Mouse (Mus musculus) cerebellum, adult 2 months (tissue): ENCODE results near the gene Krt27. TPM values are rescaled to one million over a fixed set of nuclear protein-coding genes. Genes with fewer than 3 reads are reported as not detected.
A peak's percentile ranks its signal among the peaks of the same experiment; 100 is the strongest.

ENCODE experiments used
- DNase-seq, 2 experiments: peaks; one replicate each; pipeline ENCODE4 v3.0.0; 2021
- H3K27ac ChIP-seq: fragments of 200-500 bp; 2 replicates; pipeline ENCODE4 v1.5.1; 2012; ENCODE audit warnings: low read length, control low read depth, inconsistent platforms; ENCODE audit not compliant: insufficient read depth
- H3K27me3 ChIP-seq: fragments of 200-500 bp; 2 replicates; pipeline ENCODE4 v1.6.1; 2012; ENCODE audit warnings: inconsistent platforms, mild to moderate bottlenecking, low read length, moderate library complexity; ENCODE audit not compliant: control insufficient read depth, insufficient read depth
- H3K4me1 ChIP-seq: fragments of 200-500 bp; 2 replicates; pipeline ENCODE4 v1.6.1; 2011; ENCODE audit warnings: low read length; ENCODE audit not compliant: control insufficient read depth, insufficient read depth
- H3K4me3 ChIP-seq: fragments of 200-500 bp; replicated peaks from 2 replicates; pipeline ENCODE3; 2011; ENCODE audit warnings: mild to moderate bottlenecking, low read depth, low read length, control low read depth; ENCODE audit not compliant: insufficient read depth
- CTCF ChIP-seq: fragments of 200-500 bp; IDR thresholded peaks from 2 replicates; pipeline ENCODE4 v1.5.1; 2011; ENCODE audit warnings: low read depth, mild to moderate bottlenecking, control low read depth, low read length, moderate library complexity, borderline replicate concordance; ENCODE audit not compliant: insufficient read depth
- POLR2A ChIP-seq: fragments of 200-500 bp; IDR thresholded peaks from 2 replicates; pipeline ENCODE4 v1.6.1; 2011; ENCODE audit warnings: low read length, control low read depth, borderline replicate concordance; ENCODE audit not compliant: insufficient read depth
- WGBS: fragments of 180-500 bp; shearing (Covaris S2); methylation state at CpG from one replicate; pipeline ENCODE4 v1.1.7; 2018; 5-methylcytosine and 5-hydroxymethylcytosine counted together
- polyA plus RNA-seq: library from polyadenylated mRNA; depleted of rRNA; stranded (reverse); fragments of >200 nt; gene quantifications from 2 replicates; pipeline ENCODE4 v1.2.3, GENCODE M21; 2012; rRNA removed

Gene Krt27
- polyA plus RNA-seq, 1 experiment, result not detected

DNA sequence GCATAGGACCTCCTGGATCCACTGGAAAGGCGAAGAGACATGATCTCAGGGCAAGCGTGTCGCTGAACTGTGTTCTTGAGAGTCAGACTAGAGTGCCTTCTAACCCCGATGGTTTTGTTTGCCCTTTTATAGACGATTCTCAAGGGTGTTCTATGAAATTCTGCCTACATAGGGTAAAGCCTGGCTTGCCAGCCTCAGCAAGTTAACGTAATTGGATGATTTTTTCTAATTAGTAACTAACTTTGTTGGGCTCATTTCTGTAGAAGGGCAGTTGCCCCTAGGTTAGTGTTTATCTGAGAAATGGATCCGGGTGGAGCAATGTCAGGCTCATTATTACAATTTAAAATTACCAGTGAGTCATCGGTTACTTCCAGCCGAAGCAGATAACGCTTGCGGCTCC is 28.1 kb downstream of the Krt27 start, which contains the start of gene Krt25:
TSS of gene Krt25 (minus strand) at position 101 of the 400 bp plus-strand sequence.
- WGBS, result 94% methylated on average over 11 of the region's 11 CpGs
- H3K27me3 ChIP-seq, result no peaks in the 10 kb centered on the region
- no peak for TF ChIP-seq POLR2A
- TF ChIP-seq CTCF, result no peak
- H3K4me3 ChIP-seq, result no peak within 1 kb of the TSS
- no peaks in the 10 kb centered on the region for H3K4me1 ChIP-seq
- no peak within 1 kb of the TSS for H3K27ac ChIP-seq
- DNase-seq, result no peak

DNA sequence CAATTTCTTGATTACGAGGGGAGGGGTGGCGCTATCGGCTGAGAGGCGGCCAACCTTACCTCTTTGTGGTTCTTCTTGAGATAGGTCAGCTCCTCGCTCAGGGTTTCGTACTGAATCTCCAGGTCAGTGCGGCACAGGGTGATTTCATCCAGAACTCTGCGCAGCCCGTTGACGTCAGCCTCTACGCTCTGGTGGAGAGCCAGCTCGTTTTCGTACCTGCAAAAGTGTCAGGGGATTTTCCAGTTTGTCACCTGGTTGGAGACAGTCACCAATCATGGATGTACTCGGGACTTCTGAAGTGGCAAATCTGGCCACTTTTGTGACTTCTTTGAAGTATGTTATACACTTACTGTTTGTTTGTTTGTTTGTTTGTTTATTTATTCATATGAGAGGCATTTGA is 29.8 kb downstream of the Krt27 start:
- Histone ChIP-seq H3K4me1 (no peaks in the 10 kb centered on the region), H3K27ac (no peak overlapping the region), H3K4me3 (no peak overlapping the region), H3K27me3 (no peaks in the 10 kb centered on the region)
- TF ChIP-seq POLR2A (no peak), CTCF (no peak)
- WGBS, result 89% methylated on average over 14 of the region's 14 CpGs
- DNase-seq, result no peak

DNA sequence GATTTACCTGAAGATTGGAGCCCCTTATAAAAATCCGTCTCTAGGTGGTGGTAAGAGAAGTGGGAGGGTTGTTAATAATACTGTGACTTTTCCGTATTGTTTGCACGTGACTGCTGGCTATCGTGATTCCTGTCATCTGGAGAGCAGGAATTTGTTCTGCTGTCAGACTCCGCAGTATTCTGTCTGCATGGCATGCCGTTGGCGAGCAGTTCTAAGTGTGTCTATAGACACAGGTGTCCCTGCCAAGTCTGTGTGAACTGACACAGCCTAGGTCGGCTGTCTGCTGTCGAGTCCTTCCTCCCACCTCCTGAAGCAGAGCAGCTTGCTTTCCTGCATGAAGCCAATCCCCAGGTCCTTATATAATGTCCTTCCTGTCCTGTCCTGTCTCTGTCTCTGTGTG is 31.8 kb downstream of the Krt27 start:
- WGBS, result 19% methylated on average over 9 of the region's 9 CpGs
- no peak overlapping the region for H3K4me3 ChIP-seq
- DNase-seq, result no peak
- no peaks in the 10 kb centered on the region for H3K27me3 ChIP-seq
- TF ChIP-seq CTCF (no peak), POLR2A (no peak)
- H3K4me1 ChIP-seq, result no peaks in the 10 kb centered on the region
- H3K27ac ChIP-seq, result no peak overlapping the region

- 41% methylated on average over 8 of the region's 8 CpGs for WGBS
- no peaks in the 10 kb centered on the region for H3K4me1 ChIP-seq
- DNase-seq, result no peak
- TF ChIP-seq CTCF (no peak), POLR2A (no peak)
- no peak overlapping the region for H3K27ac ChIP-seq
- no peaks in the 10 kb centered on the region for H3K27me3 ChIP-seq
- H3K4me3 ChIP-seq, result no peak overlapping the region
Observed at GRCm38 (mm10) chr11:99316543-99316942, 34.4 kb downstream of the Krt27 start.

GRCm38 (mm10) chr11:99314594-99314993 is 36.3 kb downstream of the Krt27 start:
- Histone ChIP-seq H3K4me1 (no peaks in the 10 kb centered on the region), H3K27ac (no peak overlapping the region), H3K4me3 (no peak overlapping the region), H3K27me3 (no peaks in the 10 kb centered on the region)
- WGBS, result 87% methylated on average over 2 of the region's 2 CpGs
- no peak for DNase-seq
- TF ChIP-seq POLR2A, result no peak
- TF ChIP-seq CTCF, result no peak

GRCm38 (mm10) chr11:99310882-99311281 is 40.0 kb downstream of the Krt27 start:
- H3K27me3 ChIP-seq, result no peaks in the 10 kb centered on the region
- H3K4me3 ChIP-seq, result no peak overlapping the region
- 92% methylated on average over 1 of the region's 1 CpGs for WGBS
- no peak for DNase-seq
- H3K4me1 ChIP-seq, result no peaks in the 10 kb centered on the region
- H3K27ac ChIP-seq, result no peak overlapping the region
- TF ChIP-seq POLR2A, result no peak

DNA sequence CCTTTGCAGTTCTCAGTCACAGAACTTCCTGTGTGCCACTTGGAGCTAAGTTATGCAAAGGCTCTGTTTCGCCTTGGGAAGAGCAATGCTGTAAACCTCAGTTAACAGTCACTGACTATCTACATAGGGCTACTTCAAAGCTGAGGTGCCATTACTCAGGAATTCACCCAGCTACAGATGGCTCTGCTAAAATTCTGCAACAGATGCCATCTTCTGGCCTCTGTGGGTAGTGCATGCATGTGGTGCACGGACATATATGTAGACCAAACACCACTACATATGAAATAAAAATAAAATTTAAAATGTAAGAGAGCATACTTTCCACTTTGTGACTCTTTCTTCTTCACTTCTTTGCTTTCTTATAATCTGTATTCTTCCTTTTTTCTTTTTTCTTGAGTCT is 43.3 kb downstream of the Krt27 start:
- peak; percentile 62 to 75 for DNase-seq
- TF ChIP-seq CTCF, result peak; percentile 85
- no peak for TF ChIP-seq POLR2A
- H3K4me1 ChIP-seq, result no peaks in the 10 kb centered on the region
- H3K4me3 ChIP-seq, result no peak overlapping the region
- no peaks in the 10 kb centered on the region for H3K27me3 ChIP-seq
- H3K27ac ChIP-seq, result no peak overlapping the region
- WGBS, result 32% methylated on average over 2 of the region's 2 CpGs

Other genes starting within 250 kb of the Krt27 start
- gene Ccr7, start 196.0 kb downstream of the Krt27 start, polyA plus RNA-seq, result 0.11 and 0.30 TPM in 2 replicates
- 63.3 and 67.1 TPM in 2 replicates for gene Smarce1, start 120.1 kb downstream of the Krt27 start, polyA plus RNA-seq
- 37.8 and 39.9 TPM in 2 replicates for gene Krt222, start 107.0 kb downstream of the Krt27 start, polyA plus RNA-seq
- gene Krt24, start 65.8 kb downstream of the Krt27 start, polyA plus RNA-seq, result 0.44 and 0.65 TPM in 2 replicates
- 7.0 and 7.2 TPM in 2 replicates for gene Krt25, start 28.2 kb downstream of the Krt27 start, polyA plus RNA-seq
- 0.14 and 0.15 TPM in 2 replicates for gene Krt26, start 13.1 kb downstream of the Krt27 start, polyA plus RNA-seq
- gene Krt28, start 23.8 kb upstream of the Krt27 start, polyA plus RNA-seq, result 2.5 and 2.6 TPM in 2 replicates
- gene Krt10, start 38.3 kb upstream of the Krt27 start, polyA plus RNA-seq, result 11.9 and 12.6 TPM in 2 replicates
- 0.11 TPM in 1 of 2 replicates, not detected in the other for gene Krt12, start 71.2 kb upstream of the Krt27 start, polyA plus RNA-seq
- not detected in 2 replicates for gene Krt20, start 87.0 kb upstream of the Krt27 start, polyA plus RNA-seq
- gene Krt23, start 142.0 kb upstream of the Krt27 start, polyA plus RNA-seq, result 0.06 and 0.08 TPM in 2 replicates
- not detected in 2 replicates for gene Krt39, start 170.2 kb upstream of the Krt27 start, polyA plus RNA-seq
- gene Krt40, start 192.1 kb upstream of the Krt27 start, polyA plus RNA-seq, result not detected in 2 replicates
- not detected in 2 replicates for gene Krtap3-3, start 199.8 kb upstream of the Krt27 start, polyA plus RNA-seq
- gene Krtap3-2, start 205.7 kb upstream of the Krt27 start, polyA plus RNA-seq, result not detected in 2 replicates
- not detected in 2 replicates for gene Gm11939, start 208.4 kb upstream of the Krt27 start, polyA plus RNA-seq
- not detected in 2 replicates for gene Krtap3-1, start 215.5 kb upstream of the Krt27 start, polyA plus RNA-seq
- not detected in 2 replicates for gene Krtap1-5, start 229.9 kb upstream of the Krt27 start, polyA plus RNA-seq
- not detected in 2 replicates for gene Krtap1-4, start 232.6 kb upstream of the Krt27 start, polyA plus RNA-seq
- gene Krtap1-3, start 240.2 kb upstream of the Krt27 start, polyA plus RNA-seq, result not detected in 2 replicates
- not detected in 2 replicates for gene Krtap9-3, start 247.0 kb upstream of the Krt27 start, polyA plus RNA-seq